Mouse (Mus musculus) olfactory bulb, adult 2 months (tissue): ENCODE measurements around the gene Pagr1b.

Experiments
- CTCF ChIP-seq: fragments of 200-500 bp; IDR thresholded peaks from 2 replicates; pipeline ENCODE4 v1.5.1; 2012; ENCODE audit warnings: low read depth, mild to moderate bottlenecking, low read length, moderate library complexity; ENCODE audit not compliant: insufficient read depth
- POLR2A ChIP-seq: fragments of 200-500 bp; IDR thresholded peaks from 2 replicates; pipeline ENCODE4 v1.6.1; 2012; ENCODE audit warnings: mild to moderate bottlenecking, low read depth, low read length, moderate library complexity; ENCODE audit not compliant: insufficient read depth

GRCm38 (mm10) chr7:127007313-127008024 is 8.8 kb downstream of the Pagr1b start:
- TF ChIP-seq CTCF: no peak
- TF ChIP-seq POLR2A: no peak
